In genomic region chr4:155468952-155469351, GRCm38 (mm10) we compare ENCODE assay signal across 8 mouse cellular contexts. TPM values are rescaled to one million over a fixed set of nuclear protein-coding genes. Genes with fewer than 3 reads are reported as not detected.
A peak's percentile ranks its signal among the peaks of the same experiment; 100 is the strongest.
DNase-seq lines count a peak whose midpoint lies in the region; ATAC-seq and TF ChIP-seq lines count a peak whose summit lies in the region.

Gene Tmem52, plus strand, starts transcription at chr4:155469114.

- ATAC-seq in intestine, embryonic 16.5 days: peak; percentile 74

- H3K9me3 ChIP-seq in intestine, embryonic 16.5 days (ENCODE audit: control insufficient read depth, low read length): no peaks in the 10 kb centered on the region

- no peaks in the 10 kb centered on the region for H3K36me3 ChIP-seq in intestine, embryonic 16.5 days (ENCODE audit: control insufficient read depth, insufficient read depth, low read length)
- no peaks in the 10 kb centered on the region for H3K36me3 ChIP-seq in splenic B cell, adult 2 months (ENCODE audit: control insufficient read depth, insufficient read depth, low read length, poor library complexity, severe bottlenecking)

- TF ChIP-seq CTCF in brain, embryonic 14.5 days (IDR thresholded peaks at IDR 0.05; ENCODE audit: borderline replicate concordance, extremely low read depth, insufficient read depth, insufficient read length): no peak

- WGBS in intestine, embryonic 16.5 days: 13% methylated on average over 21 of the region's 21 CpGs

- TF ChIP-seq POLR2A in brain, embryonic 14.5 days (IDR thresholded peaks at IDR 0.05; ENCODE audit: borderline replicate concordance, extremely low read depth, insufficient read depth, insufficient read length, poor library complexity, severe bottlenecking): no peak

- H3K27me3 ChIP-seq in intestine, embryonic 16.5 days (replicated peaks; ENCODE audit: control insufficient read depth, insufficient read depth, low read length): no peaks in the 10 kb centered on the region
- H3K27me3 ChIP-seq in splenic B cell, adult 2 months (ENCODE audit: control insufficient read depth, insufficient read depth, low read length, poor library complexity, severe bottlenecking): no peaks in the 10 kb centered on the region

- H3K27ac ChIP-seq in intestine, embryonic 16.5 days (ENCODE audit: low read length): no peak within 1 kb of the TSS

- H3K4me2 ChIP-seq in intestine, embryonic 16.5 days (ENCODE audit: low read depth, low read length): peak within 1 kb of the TSS; percentile 62

- peak within 1 kb of the TSS; percentile 46 for H3K4me3 ChIP-seq in intestine, embryonic 16.5 days (ENCODE audit: low read length)

- intact Hi-C loops in gastrocnemius, postnatal 36 days (cut with DNase I): no loop called here

- peak; percentile 61 for DNase-seq in embryo, embryonic 10 days (ENCODE audit: low spot score)
- DNase-seq in embryo, embryonic 9.5 days (ENCODE audit: extremely low spot score): no peak
- DNase-seq in brain, embryonic 14.5 days (ENCODE audit: low read depth): peak; percentile 31
- DNase-seq in gastrocnemius, postnatal 36 days: peak; percentile 62 to 77
- DNase-seq in lung, adult 18-20 months: peak; percentile 58 to 72
- DNase-seq in splenic B cell, adult 2 months (ENCODE audit: low read depth, low spot score): peak; percentile 50
- DNase-seq in adipocyte (ENCODE audit: low spot score): no peak

- H3K4me1 ChIP-seq in intestine, embryonic 16.5 days (ENCODE audit: control insufficient read depth, insufficient read depth, low read length): peaks cover 11% of the 10 kb centered on the region; the same call in 1 of the 2 replicates

- H3K9ac ChIP-seq in intestine, embryonic 16.5 days (ENCODE audit: low read depth, low read length): peak within 1 kb of the TSS; percentile 56

RNA-seq across cellular contexts. Expression of gene Tmem52, which starts in this region (rescaled TPM):
- polyA plus RNA-seq in brain, embryonic 14.5 days (2012; rRNA removed): 0.23 and 0.39 TPM in 2 replicates
- 100 to 1,000 TPM; 245 to 257 TPM for total RNA-seq in gastrocnemius, postnatal 36 days (2021)
- polyA plus RNA-seq in intestine, embryonic 16.5 days (2015; fragmentation: Nextera tagmentation; extraction: Ambion mirVana): 4.3 and 7.3 TPM in 2 replicates

Comparison
In these comparisons a context has a peak if more than half of its experiments do, and no peak if none do; other contexts are left out.
1. DNase-seq: peak in embryo, embryonic 10 days (single experiment), gastrocnemius, postnatal 36 days (2 of 2), lung, adult 18-20 months (2 of 2) and splenic B cell, adult 2 months (single experiment); none in embryo, embryonic 9.5 days (single experiment) and adipocyte (single experiment).
2. Peak in DNase-seq in brain, embryonic 14.5 days; RNA of the gene not detected or under 1 TPM.